Mouse (Mus musculus): Measurements from ENCODE around the gene Cpsf4. TPM values are rescaled to one million over a fixed set of nuclear protein-coding genes. Genes with fewer than 3 reads are reported as not detected.

Cpsf4 gene
- polyA plus RNA-seq, 1 experiment from 2014 or later: 53.3 TPM

Other genes starting within 250 kb of the Cpsf4 start
- 15.5 and 16.1 TPM in 2 replicates for gene Smurf1, start 201.4 kb upstream of the Cpsf4 start, polyA plus RNA-seq (2016; fragmentation: Nextera tagmentation; extraction: Ambion mirVana)
- gene Gm4871, start 134.5 kb upstream of the Cpsf4 start, polyA plus RNA-seq (2016; fragmentation: Nextera tagmentation; extraction: Ambion mirVana): not detected in 2 replicates
- gene 1700018F24Rik, start 124.2 kb upstream of the Cpsf4 start, polyA plus RNA-seq (2016; fragmentation: Nextera tagmentation; extraction: Ambion mirVana): not detected in 2 replicates
- gene Arpc1a, start 83.4 kb upstream of the Cpsf4 start, polyA plus RNA-seq (2016; fragmentation: Nextera tagmentation; extraction: Ambion mirVana): 113 and 117 TPM in 2 replicates
- not detected in 2 replicates for gene Kpna7, start 83.2 kb upstream of the Cpsf4 start, polyA plus RNA-seq (2016; fragmentation: Nextera tagmentation; extraction: Ambion mirVana)
- 195 and 218 TPM in 2 replicates for gene Arpc1b, start 53.0 kb upstream of the Cpsf4 start, polyA plus RNA-seq (2016; fragmentation: Nextera tagmentation; extraction: Ambion mirVana)
- 79.4 and 86.3 TPM in 2 replicates for gene Pdap1, start 27.0 kb upstream of the Cpsf4 start, polyA plus RNA-seq (2016; fragmentation: Nextera tagmentation; extraction: Ambion mirVana)
- gene Bud31, start 26.9 kb upstream of the Cpsf4 start, polyA plus RNA-seq (2016; fragmentation: Nextera tagmentation; extraction: Ambion mirVana): 162 and 200 TPM in 2 replicates
- 14.6 and 15.0 TPM in 2 replicates for gene Ptcd1, start 105 bp upstream of the Cpsf4 start, polyA plus RNA-seq (2016; fragmentation: Nextera tagmentation; extraction: Ambion mirVana)
- gene Atp5j2, start 24.8 kb downstream of the Cpsf4 start, polyA plus RNA-seq (2016; fragmentation: Nextera tagmentation; extraction: Ambion mirVana): 717 and 837 TPM in 2 replicates
- 6.1 TPM in 2 replicates for gene Zkscan14, start 34.7 kb downstream of the Cpsf4 start, polyA plus RNA-seq (2016; fragmentation: Nextera tagmentation; extraction: Ambion mirVana)
- 10.9 and 11.8 TPM in 2 replicates for gene Zkscan5, start 37.3 kb downstream of the Cpsf4 start, polyA plus RNA-seq (2016; fragmentation: Nextera tagmentation; extraction: Ambion mirVana)
- gene Zfp655, start 64.5 kb downstream of the Cpsf4 start, polyA plus RNA-seq (2016; fragmentation: Nextera tagmentation; extraction: Ambion mirVana): 32.5 and 38.0 TPM in 2 replicates
- 0.16 and 0.33 TPM in 2 replicates for gene Zscan25, start 113.3 kb downstream of the Cpsf4 start, polyA plus RNA-seq (2016; fragmentation: Nextera tagmentation; extraction: Ambion mirVana)
- gene Cyp3a57, start 178.1 kb downstream of the Cpsf4 start, polyA plus RNA-seq (2016; fragmentation: Nextera tagmentation; extraction: Ambion mirVana): not detected in 2 replicates